Mouse (Mus musculus) adrenal gland (tissue): Measurements from ENCODE around the gene Olfr1375.
"Not testable (repeated sequence)": the region's sequence is repeated elsewhere in the genome, so short reads cannot be mapped to it uniquely, and the experiment has no call there.

Experiments used
- intact Hi-C: fragments of 180-260 bp; cut with DNase I; formaldehyde crosslinking; loops from one replicate; pipeline ENCODE4 v1.15.1; 2025
- long read RNA-seq, 2 experiments: library from polyadenylated mRNA; unstranded; transcript quantifications; one replicate each; pipeline ENCODE4 v2.0.0; 2020; ENCODE audit warnings: borderline replicate concordance in 1 of 2; ENCODE audit not compliant: insufficient replicate concordance in 1 of 2

The Olfr1375 gene
- long read RNA-seq, experiment 1 = 0 reads
- long read RNA-seq, experiment 2 = 0 reads

DNA sequence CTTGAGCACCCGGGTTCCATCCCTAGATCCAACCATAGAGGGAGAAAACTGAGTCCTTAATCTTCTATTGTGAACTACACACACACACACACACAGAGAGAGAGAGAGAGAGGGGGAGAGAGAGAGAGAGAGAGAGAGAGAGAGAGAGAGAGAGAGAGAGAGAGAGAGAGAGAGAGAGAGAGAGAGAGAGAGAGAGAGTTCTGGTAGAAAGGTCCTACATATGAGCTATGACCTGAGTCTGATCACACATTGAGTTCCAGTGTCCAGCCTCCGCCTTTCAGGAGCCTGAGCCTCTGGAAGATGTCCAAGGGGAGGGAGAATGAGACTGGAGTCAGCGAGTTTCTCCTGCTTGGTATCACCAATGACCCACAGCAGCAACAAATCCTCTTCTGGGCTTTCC lies at the start of gene Olfr1375:
Gene Olfr1375, plus strand, starts transcription at position 301 of the 400 bp plus-strand sequence.
- intact Hi-C loops = not testable (repeated sequence)

DNA sequence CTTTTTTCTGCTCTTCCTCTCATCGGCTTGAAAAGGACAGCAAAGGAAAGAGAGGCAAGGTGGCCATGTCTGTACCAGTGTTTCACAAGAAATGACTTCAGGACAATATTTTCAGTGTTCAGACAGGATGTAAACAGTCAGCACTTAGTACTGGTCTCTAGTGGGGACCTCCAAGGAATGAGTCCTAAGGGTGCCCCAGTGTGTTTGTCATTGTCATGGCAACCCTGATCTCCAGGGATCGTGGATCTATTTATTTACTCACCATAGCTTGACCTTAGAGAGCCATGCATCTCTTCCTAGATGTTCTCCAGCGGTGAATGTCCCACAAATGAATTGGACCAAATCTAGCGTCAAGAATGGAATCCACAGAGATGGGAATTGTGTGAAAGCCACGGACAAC lies 44.6 kb upstream of the Olfr1375 start, which contains the start of gene Olfr51:
Gene Olfr51, plus strand, starts transcription at position 301 of the 400 bp plus-strand sequence.
- intact Hi-C loops = no loop called here

GRCm38 (mm10) chr11:51011821-51012220 lies 36.1 kb upstream of the Olfr1375 start:
- intact Hi-C loops = no loop called here

- intact Hi-C loops = no loop called here
Observed at GRCm38 (mm10) chr11:51013936-51014335, 34.0 kb upstream of the Olfr1375 start, which contains the start of gene Olfr54. Gene Olfr54, plus strand, starts transcription at chr11:51014236.

DNA sequence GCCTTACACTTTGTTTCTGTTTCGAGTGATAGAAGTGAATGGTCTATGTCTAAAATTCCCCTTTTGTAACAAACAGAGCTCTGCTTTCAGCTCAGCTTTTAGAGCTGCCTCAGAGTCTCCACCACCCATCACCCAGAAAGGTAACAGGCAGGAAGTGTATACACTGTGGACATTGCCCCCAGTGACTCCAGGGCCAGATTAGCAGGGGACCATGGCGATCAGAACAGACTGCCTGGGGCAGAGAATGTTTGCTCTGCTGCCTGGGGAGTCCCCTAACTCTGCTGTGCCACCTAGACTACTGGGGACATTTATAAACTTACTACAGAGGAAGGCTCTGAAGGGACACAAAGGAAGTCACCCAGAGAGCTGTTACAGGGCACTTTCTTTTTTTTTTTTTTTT lies 31.6 kb upstream of the Olfr1375 start:
- intact Hi-C loops = no loop called here

- intact Hi-C loops = not testable (repeated sequence)
Observed at GRCm38 (mm10) chr11:51026811-51027210, 21.1 kb upstream of the Olfr1375 start.

DNA sequence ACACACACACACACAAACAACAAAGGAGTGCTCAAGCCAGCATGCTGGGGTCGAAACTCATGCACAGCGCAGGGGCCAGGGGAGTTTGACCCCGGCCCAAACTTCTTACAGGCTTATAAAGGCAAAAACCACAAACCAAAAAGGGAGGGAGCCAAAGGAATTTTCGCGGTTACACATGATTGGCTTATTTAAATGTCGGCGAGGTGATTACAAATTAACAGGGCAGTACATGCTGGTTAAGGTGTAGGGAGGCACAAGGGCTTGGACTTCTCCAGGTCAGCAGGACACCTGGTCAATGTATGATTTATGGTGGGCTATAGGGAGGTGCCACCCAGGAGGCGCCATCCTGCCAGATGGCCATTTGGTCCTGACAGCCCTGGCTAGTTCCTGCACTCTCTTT lies 18.5 kb upstream of the Olfr1375 start:
- intact Hi-C loops = not testable (repeated sequence)

DNA sequence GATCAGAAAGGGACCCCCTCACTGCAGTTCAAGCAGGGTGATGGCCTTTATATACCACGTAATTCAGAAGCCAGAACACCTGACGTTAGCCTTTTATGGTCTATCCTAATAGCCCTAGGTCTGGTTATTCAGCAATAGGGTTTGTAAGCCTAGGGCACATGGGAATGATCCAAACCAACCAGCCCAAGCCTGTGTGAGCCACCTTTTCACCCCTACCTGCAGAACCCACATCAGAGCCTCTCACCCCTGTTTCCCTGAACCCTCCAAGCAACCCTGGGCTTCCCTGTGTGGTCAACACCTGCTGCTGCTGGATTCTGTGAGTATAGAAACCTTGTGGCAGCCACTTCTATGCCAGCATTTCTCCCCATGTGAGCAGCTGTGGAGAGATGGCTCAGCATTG lies 17.7 kb upstream of the Olfr1375 start:
- intact Hi-C loops = loop anchor here (5.0 kb wide), 1 partner anchor 53 kb away; no protein-coding TSS in a partner anchor

GRCm38 (mm10) chr11:51032851-51033250 lies 15.1 kb upstream of the Olfr1375 start:
- intact Hi-C loops = loop anchor here (1.0 to 5.0 kb wide), 2 partner anchors 56 to 93 kb away; no protein-coding TSS in a partner anchor

GRCm38 (mm10) chr11:51034141-51034540 lies 13.8 kb upstream of the Olfr1375 start:
- intact Hi-C loops = loop anchor here (5.0 kb wide), 1 partner anchor 57 kb away; no protein-coding TSS in a partner anchor

DNA sequence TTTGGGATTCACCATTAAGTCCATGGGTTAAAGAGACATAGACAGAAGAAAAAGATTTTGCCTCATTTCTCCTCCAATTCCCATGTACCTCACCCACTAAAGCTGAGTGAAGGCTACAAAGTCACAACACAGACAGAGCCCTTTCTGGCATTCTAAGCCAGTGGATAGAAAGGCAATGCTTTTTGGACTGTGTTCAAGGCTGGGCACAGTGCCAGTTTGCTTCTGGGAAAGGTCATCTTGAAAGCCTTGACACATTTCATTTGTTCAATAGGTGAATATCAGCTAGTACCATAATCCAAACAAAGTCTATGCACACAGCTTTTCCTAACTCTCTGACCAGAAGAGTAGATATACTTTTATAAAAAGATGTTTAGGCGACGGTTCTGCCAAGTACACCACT lies 12.0 kb upstream of the Olfr1375 start:
- intact Hi-C loops = no loop called here

DNA sequence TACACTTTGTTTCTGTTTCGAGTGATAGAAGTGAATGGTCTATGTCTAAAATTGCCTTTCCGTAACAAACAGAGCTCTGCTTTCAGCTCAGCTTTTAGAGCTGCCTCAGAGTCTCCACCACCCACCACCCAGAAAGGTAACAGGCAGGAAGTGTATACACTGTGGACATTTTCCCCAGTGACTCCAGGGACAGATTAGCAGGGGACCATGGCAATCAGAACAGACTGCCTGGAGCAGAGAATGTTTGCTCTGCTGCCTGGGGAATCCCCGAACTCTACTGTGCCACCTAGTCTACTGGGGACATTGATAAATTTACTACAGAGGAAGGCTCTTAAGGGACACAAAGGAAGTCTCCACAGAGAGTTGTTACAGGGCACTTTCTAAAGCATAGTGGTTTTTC lies 3.1 kb upstream of the Olfr1375 start:
- intact Hi-C loops = not testable (repeated sequence)

- intact Hi-C loops = loop anchor here (2.0 to 10.0 kb wide), 2 partner anchors 111 to 227 kb away; partner anchors contain the start of gene Zfp354c
Observed at GRCm38 (mm10) chr11:51051678-51052077, 3.8 kb downstream of the Olfr1375 start.

GRCm38 (mm10) chr11:51053230-51053629 lies 5.3 kb downstream of the Olfr1375 start:
- intact Hi-C loops = loop anchor here (2.0 to 10.0 kb wide), 2 partner anchors 112 to 228 kb away; partner anchors contain the start of gene Zfp354c

DNA sequence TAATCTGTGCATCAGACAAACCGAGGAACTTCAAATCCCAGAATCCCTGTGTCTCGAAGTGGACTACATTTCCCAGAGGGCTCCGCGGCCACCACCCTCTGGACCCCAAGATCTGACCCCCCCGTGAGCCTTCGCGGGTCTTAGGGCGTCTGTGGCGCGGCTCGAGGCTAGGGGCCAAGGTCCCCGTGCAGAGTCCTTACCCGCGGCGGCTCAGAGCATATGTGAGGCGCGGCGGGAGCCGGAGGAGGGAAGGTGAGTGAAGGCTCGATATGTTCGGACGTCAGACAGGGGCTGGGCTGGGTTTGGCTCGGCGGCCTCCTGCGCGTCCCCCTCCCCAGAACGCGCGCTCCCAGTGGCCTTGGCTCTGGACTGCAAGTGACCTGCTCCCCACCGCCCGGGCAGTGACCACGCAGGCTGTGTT lies 11.3 kb downstream of the Olfr1375 start, which contains the start of gene Zfp354a:
Gene Zfp354a, plus strand, starts transcription at position 107 of the 421 bp plus-strand sequence.
- intact Hi-C loops = loop anchor here (10.0 kb wide), 1 partner anchor 234 kb away; the partner anchor contains the start of gene Zfp354c

DNA sequence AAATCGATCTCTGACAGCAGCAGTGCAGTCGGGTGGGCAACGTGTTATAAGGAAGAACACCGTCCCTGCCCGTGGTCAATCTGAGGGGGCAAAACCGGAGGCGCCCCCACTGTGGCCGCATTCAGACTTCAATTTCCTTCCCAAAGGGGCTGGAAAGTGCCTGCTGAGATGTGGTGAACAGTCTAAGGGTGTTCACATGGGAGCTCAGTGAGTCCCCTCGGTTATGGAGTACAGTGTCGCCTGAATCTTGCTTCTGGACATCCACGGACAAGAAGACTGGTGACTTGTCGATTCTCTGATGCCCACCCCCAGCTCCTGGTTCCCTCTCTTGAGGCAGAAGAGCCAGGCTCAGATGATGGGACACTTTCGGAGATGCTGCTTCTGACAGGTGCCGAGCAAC lies 11.7 kb downstream of the Olfr1375 start:
- intact Hi-C loops = loop anchor here (10.0 kb wide), 1 partner anchor 235 kb away; the partner anchor contains the start of gene Zfp354c

DNA sequence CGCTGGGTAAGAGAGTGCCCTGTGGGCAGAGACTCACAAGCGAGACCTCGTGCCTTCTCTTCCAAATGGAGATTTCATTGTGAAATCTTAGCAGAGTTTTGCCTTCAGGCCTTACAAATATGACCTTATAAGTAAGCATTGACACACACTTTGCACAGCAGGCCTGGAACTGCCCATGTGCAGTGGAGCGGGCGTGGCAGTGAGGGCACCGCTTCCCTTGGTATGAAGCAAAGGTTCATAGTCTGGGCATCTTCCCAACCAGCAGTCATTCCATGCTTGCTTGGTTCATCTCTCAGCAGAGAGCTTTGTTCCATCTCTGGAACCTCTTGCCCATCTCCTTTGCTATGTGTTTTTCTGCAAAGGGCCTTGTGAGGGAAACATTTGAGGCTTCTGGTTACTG lies 13.1 kb downstream of the Olfr1375 start:
- intact Hi-C loops = no loop called here

DNA sequence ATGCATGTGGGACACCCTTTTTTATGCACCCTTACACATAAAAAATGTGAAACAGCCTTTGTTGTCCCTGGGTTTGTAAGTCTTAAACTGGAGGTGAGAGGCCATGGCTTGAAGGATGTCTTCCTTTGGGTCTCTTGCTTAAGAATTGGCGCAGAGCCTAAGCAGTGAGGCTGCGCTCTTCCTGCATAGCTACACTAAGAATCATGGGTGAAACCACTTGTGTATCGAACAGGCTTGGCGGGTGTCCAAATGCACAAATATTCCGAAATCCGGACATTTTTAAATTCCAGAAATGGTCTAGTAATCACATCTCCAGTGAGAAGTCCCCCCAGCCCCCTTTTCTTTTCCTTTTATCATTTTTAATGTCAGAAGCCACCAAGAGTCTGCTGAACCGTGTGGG lies 15.4 kb downstream of the Olfr1375 start:
- intact Hi-C loops = no loop called here

- intact Hi-C loops = no loop called here
Observed at GRCm38 (mm10) chr11:51063841-51064240, 15.9 kb downstream of the Olfr1375 start.

GRCm38 (mm10) chr11:51084527-51084926 lies 36.6 kb downstream of the Olfr1375 start:
- intact Hi-C loops = no loop called here

DNA sequence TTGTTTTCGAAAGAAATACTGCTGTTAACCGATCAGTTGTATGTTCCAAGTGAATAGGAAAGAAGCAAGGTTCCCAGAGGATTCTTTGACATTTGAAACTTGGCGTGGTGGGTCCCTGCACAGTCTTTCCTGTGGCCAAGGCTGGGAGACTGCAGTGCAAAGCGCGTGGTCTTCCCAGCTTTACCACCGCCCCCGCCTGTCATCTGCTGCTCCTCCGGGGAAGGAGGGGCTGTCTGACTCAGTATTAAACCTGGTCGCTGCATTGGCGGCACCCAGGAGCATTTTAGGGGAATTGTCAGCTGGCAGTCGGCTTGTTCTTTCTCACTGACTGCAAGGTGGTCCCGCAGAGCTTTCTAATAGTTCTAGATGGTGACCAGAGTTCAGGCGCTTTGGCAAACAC lies 37.4 kb downstream of the Olfr1375 start:
- intact Hi-C loops = no loop called here
